Mouse (Mus musculus) thymus, postnatal 0 days (tissue): ENCODE results near the gene Olfr1161. TPM values are rescaled to one million over a fixed set of nuclear protein-coding genes. Genes with fewer than 3 reads are reported as not detected.
"Not testable (repeated sequence)": the region's sequence is repeated elsewhere in the genome, so short reads cannot be mapped to it uniquely, and the experiment has no call there.

ENCODE experiments used
- DNase-seq: peaks from one replicate; pipeline ENCODE4 v3.0.0-alpha.2; 2015; ENCODE audit warnings: low spot score
- polyA plus RNA-seq: library from polyadenylated mRNA; unstranded; fragments of >200 nt; fragmentation: Nextera tagmentation; extraction: Ambion mirVana; gene quantifications from 2 replicates; pipeline ENCODE4 v1.2.1, GENCODE M21; 2015

Gene Olfr1161
- polyA plus RNA-seq, result not detected in 2 replicates

DNA sequence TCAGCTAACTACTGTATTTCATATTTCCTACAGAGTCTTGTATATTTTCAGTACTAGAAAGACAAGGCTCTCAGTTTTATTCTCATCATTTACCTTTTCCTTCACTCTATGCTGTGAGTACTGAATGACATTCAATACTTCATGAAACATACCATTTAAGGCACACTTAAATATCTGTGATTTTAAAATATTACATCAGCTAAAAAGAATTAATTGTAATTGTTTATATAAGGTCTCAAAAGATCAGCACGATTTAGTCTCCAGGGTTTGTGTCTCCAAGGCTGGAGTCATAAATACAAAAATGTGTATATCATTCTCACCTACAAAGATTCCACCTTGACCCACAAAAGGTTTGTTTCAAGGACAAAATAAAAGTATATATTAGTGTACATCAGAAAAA is at the start of gene Olfr1161:
Gene Olfr1161 (plus strand): TSS at position 301 of the 400 bp plus-strand sequence.
- not testable (repeated sequence) for DNase-seq

DNA sequence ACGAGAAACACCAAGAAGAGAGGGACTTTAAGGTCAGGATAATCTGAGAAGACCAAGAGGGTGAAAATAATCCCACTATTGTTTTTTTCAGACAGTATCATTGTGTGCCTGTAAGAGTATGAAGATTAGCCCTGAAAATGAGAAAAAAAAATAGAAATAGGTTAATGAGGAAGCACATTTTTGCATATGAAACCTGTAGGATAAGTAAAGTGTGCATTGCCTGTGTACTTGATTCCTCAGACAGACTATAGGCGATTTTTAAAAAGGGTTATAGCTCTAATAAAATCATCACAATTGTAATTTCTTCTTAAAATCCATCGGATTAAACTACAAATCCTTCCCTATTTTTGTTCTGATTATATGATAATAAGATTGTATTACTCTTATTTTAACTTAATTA is 48.0 kb upstream of the Olfr1161 start, which contains the start of gene Olfr74:
Gene Olfr74 (minus strand): TSS at position 101 of the 400 bp plus-strand sequence.
- no peak for DNase-seq

DNA sequence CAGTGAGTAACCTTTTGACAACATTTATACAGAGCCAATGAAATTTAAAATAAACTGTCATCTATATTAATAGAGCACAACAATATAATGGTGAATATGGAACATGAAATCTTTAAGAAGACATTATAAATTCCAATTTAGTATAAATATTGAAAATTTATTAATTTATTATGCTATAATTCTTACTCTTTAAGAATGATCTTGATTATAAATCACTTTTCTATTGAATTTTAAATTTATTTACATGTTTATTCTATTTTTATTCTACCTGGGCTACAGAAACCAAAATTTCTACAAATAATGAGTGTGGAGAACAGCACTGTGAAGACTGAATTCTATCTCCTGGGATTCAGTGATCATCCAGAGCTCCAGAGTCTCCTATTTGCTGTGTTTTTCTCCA is 32.8 kb upstream of the Olfr1161 start, which contains the start of gene Olfr1158:
Gene Olfr1158 (plus strand): TSS at position 301 of the 400 bp plus-strand sequence.
- no peak for DNase-seq

DNA sequence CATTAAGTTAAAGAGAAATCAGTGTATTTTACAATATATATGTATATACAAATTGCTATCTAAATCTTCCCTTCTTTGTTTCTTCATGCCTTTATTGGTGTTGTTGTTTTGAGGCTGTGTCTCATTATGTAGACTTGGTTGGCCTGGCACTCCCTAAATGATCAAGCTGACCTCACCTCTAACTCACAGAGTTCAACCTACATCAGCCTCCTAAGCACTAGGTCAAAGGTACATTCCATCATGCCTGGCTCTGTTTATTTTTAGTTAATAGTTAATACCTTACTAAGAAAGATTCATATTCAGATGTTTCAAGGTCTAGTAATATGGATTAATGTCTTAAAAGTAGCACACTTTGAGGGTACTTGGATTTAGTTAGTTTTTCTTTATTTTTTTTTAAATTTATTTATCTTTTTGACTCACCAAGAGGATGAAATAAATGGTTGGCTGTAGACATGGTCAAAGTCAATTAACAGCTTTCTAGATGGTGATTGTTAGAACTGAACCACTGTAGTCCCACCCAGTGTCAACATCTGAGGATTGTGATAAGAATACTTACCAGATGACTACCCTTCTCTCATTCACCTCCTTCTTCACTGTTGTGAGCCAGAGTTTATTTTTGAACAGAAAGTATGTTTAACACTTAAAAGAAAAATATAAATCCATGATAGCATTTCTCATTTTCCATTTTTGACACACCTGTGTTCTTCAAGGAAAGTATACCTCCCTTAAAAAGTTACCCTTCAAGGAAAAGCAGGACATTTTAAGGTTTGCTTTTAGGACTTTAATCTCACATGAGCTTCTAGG is 14.9 kb upstream of the Olfr1161 start, which contains the start of gene Olfr1160:
Gene Olfr1160 (minus strand): TSS at position 754 of the 804 bp plus-strand sequence.
- no peak for DNase-seq

DNA sequence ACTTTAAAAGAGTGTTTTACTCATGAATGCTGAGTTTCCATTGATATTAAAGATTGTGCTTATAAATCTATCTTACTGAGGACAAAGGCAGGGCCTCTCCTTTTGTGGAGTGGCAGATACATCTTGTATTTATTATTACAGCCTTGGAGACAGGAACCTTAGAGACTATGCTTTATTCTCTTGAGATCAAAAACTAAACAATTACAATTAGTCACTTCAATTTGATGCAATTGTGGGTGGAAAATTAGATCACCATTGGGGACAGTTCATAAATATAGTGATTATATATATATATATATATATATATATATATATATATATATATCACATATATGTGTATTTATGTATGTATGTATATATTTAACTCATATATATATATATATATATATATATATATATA is 15.0 kb downstream of the Olfr1161 start, which contains the start of gene Olfr73:
Gene Olfr73 (minus strand): TSS at position 101 of the 400 bp plus-strand sequence.
- no peak for DNase-seq

DNA sequence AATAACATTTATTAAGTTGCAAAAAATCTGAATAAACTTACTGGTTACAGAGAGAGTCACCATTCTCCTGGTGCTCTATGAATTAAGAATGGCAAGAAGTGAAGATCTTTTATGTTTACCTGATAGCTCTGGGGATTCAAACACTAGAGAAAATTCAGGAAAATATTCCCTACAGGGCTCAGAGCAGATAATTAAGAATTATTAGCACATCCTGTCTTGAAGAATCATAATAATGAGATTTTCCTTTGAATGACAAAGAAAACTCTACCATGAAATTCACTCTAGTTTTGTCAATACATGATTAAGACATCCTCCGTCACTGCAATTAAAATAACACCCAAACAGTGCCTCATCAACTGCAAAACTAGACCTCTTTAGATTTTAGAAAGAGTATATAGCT is 28.5 kb downstream of the Olfr1161 start, which contains the start of gene Olfr1162:
Gene Olfr1162 (minus strand): TSS at position 101 of the 400 bp plus-strand sequence.
- DNase-seq, result no peak

DNA sequence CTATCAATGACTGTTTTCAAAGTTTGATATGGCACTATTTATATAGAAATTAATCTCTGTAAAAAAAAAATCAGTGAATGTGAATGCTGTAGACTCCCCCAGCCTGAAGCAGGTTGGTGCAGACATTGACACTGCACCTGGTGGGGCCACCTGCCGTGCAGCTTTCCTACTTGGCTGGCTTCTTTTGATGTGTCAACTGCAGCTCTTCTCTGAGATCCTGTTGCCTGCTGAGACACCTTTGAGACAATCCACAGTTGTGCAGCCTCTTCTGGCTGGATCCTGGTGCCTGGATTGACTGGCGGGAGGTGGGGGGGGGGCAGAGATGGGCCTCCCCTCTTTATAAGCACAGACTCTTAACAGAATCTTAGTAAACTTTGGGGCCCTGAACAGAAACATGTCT is 41.0 kb downstream of the Olfr1161 start:
- no peak for DNase-seq

DNA sequence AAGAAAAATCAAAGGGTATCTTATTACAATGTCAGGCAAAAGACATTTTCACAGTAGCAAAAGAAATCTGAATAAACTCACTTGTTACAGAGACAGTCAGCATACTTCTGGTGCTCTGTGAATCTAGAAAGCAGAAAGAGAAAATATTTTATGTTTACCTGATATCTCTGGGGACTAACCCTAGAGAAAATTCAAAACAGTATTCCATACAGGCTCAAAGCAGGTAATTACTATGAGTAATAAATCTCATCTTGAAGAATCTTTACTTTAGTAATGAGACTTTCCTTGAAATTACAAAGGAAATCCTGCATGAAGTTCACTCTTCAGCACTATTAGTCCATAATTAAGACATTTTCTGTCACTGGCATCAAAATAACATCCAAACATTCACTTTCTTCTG is 49.2 kb downstream of the Olfr1161 start, which contains the start of gene Olfr1163:
Gene Olfr1163 (minus strand): TSS at position 101 of the 400 bp plus-strand sequence.
- no peak for DNase-seq

Other genes starting within 250 kb of the Olfr1161 start
- not detected in 2 replicates for gene Olfr152, start 243.3 kb upstream of the Olfr1161 start, polyA plus RNA-seq
- not detected in 2 replicates for gene Olfr1143, start 222.2 kb upstream of the Olfr1161 start, polyA plus RNA-seq
- not detected in 2 replicates for gene Olfr1145, start 213.0 kb upstream of the Olfr1161 start, polyA plus RNA-seq
- gene Olfr1148, start 192.2 kb upstream of the Olfr1161 start, polyA plus RNA-seq, result not detected in 2 replicates
- gene Olfr1150-ps1, start 178.8 kb upstream of the Olfr1161 start, polyA plus RNA-seq, result not detected in 2 replicates
- gene Olfr1151, start 166.9 kb upstream of the Olfr1161 start, polyA plus RNA-seq, result not detected in 2 replicates
- gene Olfr1152, start 156.3 kb upstream of the Olfr1161 start, polyA plus RNA-seq, result not detected in 2 replicates
- gene Olfr1153, start 127.8 kb upstream of the Olfr1161 start, polyA plus RNA-seq, result not detected in 2 replicates
- gene Olfr1154, start 117.6 kb upstream of the Olfr1161 start, polyA plus RNA-seq, result not detected in 2 replicates
- gene Olfr1155, start 77.6 kb upstream of the Olfr1161 start, polyA plus RNA-seq, result not detected in 2 replicates
- gene Olfr1156, start 69.7 kb upstream of the Olfr1161 start, polyA plus RNA-seq, result not detected in 2 replicates
- gene Olfr1157, start 54.5 kb upstream of the Olfr1161 start, polyA plus RNA-seq, result not detected in 2 replicates
- not detected in 2 replicates for gene Olfr74, start 48.1 kb upstream of the Olfr1161 start, polyA plus RNA-seq
- not detected in 2 replicates for gene Olfr1158, start 32.7 kb upstream of the Olfr1161 start, polyA plus RNA-seq
- not detected in 2 replicates for gene Olfr1160, start 14.5 kb upstream of the Olfr1161 start, polyA plus RNA-seq
- gene Olfr73, start 14.9 kb downstream of the Olfr1161 start, polyA plus RNA-seq, result not detected in 2 replicates
- not detected in 2 replicates for gene Olfr1162, start 28.4 kb downstream of the Olfr1161 start, polyA plus RNA-seq
- not detected in 2 replicates for gene Olfr1163, start 49.1 kb downstream of the Olfr1161 start, polyA plus RNA-seq
- not detected in 2 replicates for gene Olfr1164, start 71.2 kb downstream of the Olfr1161 start, polyA plus RNA-seq
- gene Olfr1166, start 105.5 kb downstream of the Olfr1161 start, polyA plus RNA-seq, result not detected in 2 replicates
- 0.12 TPM in 1 of 2 replicates, not detected in the other for gene Olfr1167, start 132.4 kb downstream of the Olfr1161 start, polyA plus RNA-seq
- gene Olfr1168, start 159.1 kb downstream of the Olfr1161 start, polyA plus RNA-seq, result not detected in 2 replicates
- not detected in 2 replicates for gene Olfr1170, start 205.6 kb downstream of the Olfr1161 start, polyA plus RNA-seq